Mouse (Mus musculus) adrenal gland, adult (tissue): ENCODE data around the gene Il17c.

Experiments
- DNase-seq, 2 experiments: peaks; one replicate each; pipeline ENCODE4 v3.0.0; 2022 to 2023; ENCODE audit warnings: low spot score in 1 of 2; ENCODE audit not compliant: inconsistent age in 2 of 2

Gene Il17c

GRCm38 (mm10) chr8:122430058-122430636, 8.3 kb downstream of the Il17c start:
- no peak for DNase-seq

- DNase-seq: no peak
Observed at GRCm38 (mm10) chr8:122430646-122431045, 8.8 kb downstream of the Il17c start.

GRCm38 (mm10) chr8:122431694-122432442, 10.0 kb downstream of the Il17c start:
- no peak for DNase-seq

- peak; percentile 77 to 86 for DNase-seq
Observed at GRCm38 (mm10) chr8:122432443-122433268, 10.8 kb downstream of the Il17c start, which contains the start of gene Cyba. Gene Cyba, minus strand, starts transcription at chr8:122432930.

- DNase-seq: no peak
Observed at GRCm38 (mm10) chr8:122433269-122433905, 11.6 kb downstream of the Il17c start.

GRCm38 (mm10) chr8:122435375-122435774, 13.6 kb downstream of the Il17c start:
- DNase-seq: no peak

- DNase-seq: no peak
Observed at GRCm38 (mm10) chr8:122436146-122436545, 14.3 kb downstream of the Il17c start.

- peak in 1 of 2 experiments; percentile 70 for DNase-seq
Observed at GRCm38 (mm10) chr8:122436586-122437125, 14.8 kb downstream of the Il17c start.

GRCm38 (mm10) chr8:122437708-122438331, 16.0 kb downstream of the Il17c start:
- no peak for DNase-seq

- no peak for DNase-seq
Observed at GRCm38 (mm10) chr8:122439336-122439735, 17.5 kb downstream of the Il17c start.

GRCm38 (mm10) chr8:122441326-122441725, 19.5 kb downstream of the Il17c start:
- no peak for DNase-seq

GRCm38 (mm10) chr8:122442356-122442755, 20.5 kb downstream of the Il17c start:
- no peak for DNase-seq

- DNase-seq: no peak
Observed at GRCm38 (mm10) chr8:122442781-122443180, 21.0 kb downstream of the Il17c start.

GRCm38 (mm10) chr8:122443262-122444006, 21.6 kb downstream of the Il17c start, which contains the start of gene Mvd:
Gene Mvd, minus strand, starts transcription at chr8:122443422.
- peak; percentile 99 to 100 for DNase-seq

GRCm38 (mm10) chr8:122444058-122444748, 22.4 kb downstream of the Il17c start:
- peak; percentile 86 to 95 for DNase-seq

GRCm38 (mm10) chr8:122445203-122445602, 23.4 kb downstream of the Il17c start:
- no peak for DNase-seq

- DNase-seq: no peak
Observed at GRCm38 (mm10) chr8:122451161-122451703, 29.4 kb downstream of the Il17c start.

- no peak for DNase-seq
Observed at GRCm38 (mm10) chr8:122452154-122452553, 30.3 kb downstream of the Il17c start.

GRCm38 (mm10) chr8:122454409-122454808, 32.6 kb downstream of the Il17c start:
- no peak for DNase-seq
